Mouse (Mus musculus) limb, embryonic 10.5 days (tissue): ENCODE measurements around the gene Qprt. TPM values are rescaled to one million over a fixed set of nuclear protein-coding genes. Genes with fewer than 3 reads are reported as not detected.

ENCODE experiments used
- polyA plus RNA-seq: library from polyadenylated mRNA; unstranded; fragments of >200 nt; fragmentation: Nextera tagmentation; extraction: Ambion mirVana; gene quantifications from 2 replicates; pipeline ENCODE4 v1.2.1, GENCODE M21; 2016

The Qprt gene
- polyA plus RNA-seq, 1 experiment from 2014 or later: 1.7 TPM

Other genes with a start within 250 kb of the Qprt start
- gene Taok2, start 237.5 kb downstream of the Qprt start, polyA plus RNA-seq: 48.5 and 56.4 TPM in 2 replicates
- gene Tmem219, start 199.3 kb downstream of the Qprt start, polyA plus RNA-seq: 15.6 and 16.6 TPM in 2 replicates
- 19.5 and 20.3 TPM in 2 replicates for gene Kctd13, start 193.3 kb downstream of the Qprt start, polyA plus RNA-seq
- 0.11 TPM in 1 of 2 replicates, not detected in the other for gene Asphd1, start 172.6 kb downstream of the Qprt start, polyA plus RNA-seq
- 0.10 and 0.20 TPM in 2 replicates for gene Sez6l2, start 171.7 kb downstream of the Qprt start, polyA plus RNA-seq
- gene Cdipt, start 146.3 kb downstream of the Qprt start, polyA plus RNA-seq: 89.4 and 99.5 TPM in 2 replicates
- gene Cdiptos, start 146.1 kb downstream of the Qprt start, polyA plus RNA-seq: 0.81 and 1.0 TPM in 2 replicates
- gene Mvp, start 107.6 kb downstream of the Qprt start, polyA plus RNA-seq: 3.3 and 4.0 TPM in 2 replicates
- 0.90 TPM in 1 of 2 replicates, not detected in the other for gene Pagr1b, start 105.7 kb downstream of the Qprt start, polyA plus RNA-seq
- gene Pagr1a, start 104.9 kb downstream of the Qprt start, polyA plus RNA-seq: 88.5 and 95.0 TPM in 2 replicates
- 30.8 and 44.7 TPM in 2 replicates for gene Gm42742, start 101.1 kb downstream of the Qprt start, polyA plus RNA-seq
- gene Prrt2, start 101.0 kb downstream of the Qprt start, polyA plus RNA-seq: 2.9 and 4.4 TPM in 2 replicates
- 86.0 and 88.1 TPM in 2 replicates for gene Maz, start 95.2 kb downstream of the Qprt start, polyA plus RNA-seq
- 215 and 219 TPM in 2 replicates for gene Kif22, start 79.8 kb downstream of the Qprt start, polyA plus RNA-seq
- gene Zg16, start 34.9 kb downstream of the Qprt start, polyA plus RNA-seq: not detected in 2 replicates
- 0.36 and 0.86 TPM in 2 replicates for gene AI467606, start 30.9 kb downstream of the Qprt start, polyA plus RNA-seq
- 0.09 and 0.18 TPM in 2 replicates for gene Spn, start 15.6 kb upstream of the Qprt start, polyA plus RNA-seq
- 85.9 and 94.0 TPM in 2 replicates for gene Cd2bp2, start 73.8 kb upstream of the Qprt start, polyA plus RNA-seq
- gene Tbc1d10b, start 86.2 kb upstream of the Qprt start, polyA plus RNA-seq: 32.1 and 34.8 TPM in 2 replicates
- gene Mylpf, start 86.7 kb upstream of the Qprt start, polyA plus RNA-seq: 8.8 and 13.1 TPM in 2 replicates
- gene Zfp553, start 110.8 kb upstream of the Qprt start, polyA plus RNA-seq: 74.2 and 74.9 TPM in 2 replicates
- gene Sept1, start 110.9 kb upstream of the Qprt start, polyA plus RNA-seq: 27.0 and 29.9 TPM in 2 replicates
- 70.6 and 73.6 TPM in 2 replicates for gene Zfp771, start 122.0 kb upstream of the Qprt start, polyA plus RNA-seq
- gene Dctpp1, start 138.5 kb upstream of the Qprt start, polyA plus RNA-seq: 340 and 453 TPM in 2 replicates
- 89.7 and 93.9 TPM in 2 replicates for gene Sephs2, start 151.8 kb upstream of the Qprt start, polyA plus RNA-seq
- gene Itgal, start 174.0 kb upstream of the Qprt start, polyA plus RNA-seq: 0.46 and 0.69 TPM in 2 replicates
- 23.1 and 23.8 TPM in 2 replicates for gene Zfp768, start 223.4 kb upstream of the Qprt start, polyA plus RNA-seq